Mouse (Mus musculus): ENCODE data around the gene Birc2. TPM values are rescaled to one million over a fixed set of nuclear protein-coding genes. Genes with fewer than 3 reads are reported as not detected.
"Not testable (repeated sequence)": the region's sequence is repeated elsewhere in the genome, so short reads cannot be mapped to it uniquely, and the experiment has no call there.

Birc2 gene
- total and polyA plus RNA-seq, 3 experiments, result 29.6 to 33.0 TPM; not detected in 1

DNA sequence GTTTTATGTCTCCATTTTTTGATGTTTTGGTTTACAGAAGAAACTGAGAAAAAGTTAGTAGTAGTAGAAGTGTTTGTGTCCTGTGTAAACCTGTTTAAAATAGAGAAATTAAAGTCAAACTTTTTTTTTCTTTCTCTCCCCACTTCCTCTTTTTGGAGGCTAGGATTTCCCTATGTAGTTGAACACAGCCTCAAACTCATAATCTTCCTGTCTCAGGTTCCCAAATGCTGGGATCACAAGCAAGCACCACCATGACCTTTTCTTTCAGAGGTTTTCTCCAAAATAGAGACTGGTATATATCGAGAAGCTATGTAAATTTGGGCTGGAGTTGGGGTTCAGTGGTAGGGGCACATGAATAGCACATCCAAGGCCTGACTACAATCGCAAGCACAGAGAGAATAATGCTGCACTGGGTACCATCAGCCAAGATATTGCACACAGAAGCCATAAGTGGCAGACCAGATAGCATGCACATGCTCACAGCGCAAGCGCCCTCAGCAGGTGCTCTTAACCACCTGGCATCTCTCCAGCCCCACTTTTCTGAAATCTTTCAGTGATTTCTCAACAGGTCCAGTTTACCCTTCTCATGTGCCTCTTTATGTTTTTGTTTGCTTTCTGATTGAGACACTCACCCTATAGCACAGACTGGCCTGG lies 32.1 kb upstream of the Birc2 start (continued):
- no peak for TF ChIP-seq USF2 (IDR thresholded peaks at IDR 0.05; ENCODE audit: borderline replicate concordance in 1 of 2, insufficient read depth in 1 of 2, low read depth in 1 of 2, low read length in 2 of 2)
- peak; percentile 49 for TF ChIP-seq TCF12 (IDR thresholded peaks at IDR 0.05; ENCODE audit: low read depth, low read length)
- TF ChIP-seq TAL1 (IDR thresholded peaks at IDR 0.05; ENCODE audit: low read length), result peak; percentile 51

DNA sequence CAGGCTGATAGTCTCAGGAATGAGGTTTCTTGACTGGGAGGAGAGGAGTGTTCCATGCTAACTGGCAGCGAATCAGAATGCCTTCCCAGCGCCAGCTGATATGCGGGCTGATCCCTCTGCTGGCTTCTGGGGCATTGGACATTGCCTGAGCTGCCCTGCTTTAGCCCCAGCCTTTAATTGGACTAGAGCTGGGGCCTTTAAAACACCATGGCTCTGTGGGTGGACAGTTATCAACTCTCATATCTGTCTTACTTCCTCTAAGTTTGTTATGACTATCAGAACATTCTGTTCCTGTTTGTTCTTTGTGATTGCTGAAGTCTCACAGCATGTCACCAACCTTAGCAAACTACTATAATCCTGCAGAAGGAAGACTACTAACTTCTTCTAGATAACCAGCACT lies 31.1 kb upstream of the Birc2 start:
- H3K27me3 ChIP-seq (ENCODE audit: control insufficient read depth in 1 of 2, insufficient read depth in 2 of 2, low read length in 2 of 2), result no peaks in the 10 kb centered on the region
- peak; percentile 85 for DNase-seq (ENCODE audit: low read depth, low spot score)
- TF ChIP-seq ETS1 (IDR thresholded peaks at IDR 0.05; ENCODE audit: low read depth, low read length) (peak; percentile 73), TBP (IDR thresholded peaks at IDR 0.05; ENCODE audit: low read depth, low read length) (0 out of 2 replicates have a peak, but pooled peaks have one; percentile 31), MAZ (IDR thresholded peaks at IDR 0.05; ENCODE audit: low read depth, low read length) (no peak), TCF12 (IDR thresholded peaks at IDR 0.05; ENCODE audit: low read depth, low read length) (0 out of 2 replicates have a peak, but pooled peaks have one; percentile 60), EP300 (IDR thresholded peaks at IDR 0.05; ENCODE audit: low read depth in 1 of 2, low read length in 2 of 2) (peak; percentile 83 to 89), UBTF (IDR thresholded peaks at IDR 0.05; ENCODE audit: borderline replicate concordance, insufficient read depth, low read depth, low read length) (no peak), MXI1 (IDR thresholded peaks at IDR 0.05; ENCODE audit: low read depth, low read length) (0 out of 2 replicates have a peak, but pooled peaks have one; percentile 38), BHLHE40 (IDR thresholded peaks at IDR 0.05; ENCODE audit: borderline replicate concordance, low read depth, low read length) (no peak), RCOR1 (IDR thresholded peaks at IDR 0.05; ENCODE audit: low read depth, low read length) (peak; percentile 92), USF1 (IDR thresholded peaks at IDR 0.05; ENCODE audit: low read depth, low read length) (0 out of 2 replicates have a peak, but pooled peaks have one; percentile 26), SIN3A (IDR thresholded peaks at IDR 0.05; ENCODE audit: low read length) (peak; percentile 57; the same call in 1 of the 2 replicates), MYC (IDR thresholded peaks at IDR 0.05; ENCODE audit: low read depth, low read length) (peak; percentile 73; the same call in 1 of the 2 replicates), GATA1 (IDR thresholded peaks at IDR 0.05; ENCODE audit: low read depth, low read length) (peak; percentile 93)
- H3K9ac ChIP-seq (ENCODE audit: control insufficient read depth, low read depth, low read length, poor library complexity, severe bottlenecking), result no peak overlapping the region
- H3K4me1 ChIP-seq (ENCODE audit: control insufficient read depth in 1 of 2, insufficient read depth in 2 of 2, low read length in 2 of 2), result peaks cover 12 to 32% of the 10 kb centered on the region in 2 experiments
- peak overlapping the region; percentile 48 for H3K27ac ChIP-seq (ENCODE audit: control insufficient read depth, low read depth, low read length)
- H3K4me3 ChIP-seq (ENCODE audit: control insufficient read depth in 1 of 2, insufficient read depth in 1 of 2, low read depth in 2 of 2, low read length in 2 of 2), result no peak overlapping the region
- peaks cover 0 to 21% of the 10 kb centered on the region in 2 experiments; a peak in 2 of 4 replicates for H3K36me3 ChIP-seq (ENCODE audit: control insufficient read depth in 1 of 2, insufficient read depth in 2 of 2, low read length in 2 of 2)
- H3K79me2 ChIP-seq (ENCODE audit: control insufficient read depth, insufficient read depth, low read length, poor library complexity), result peaks cover 7% of the 10 kb centered on the region
- H3K9me3 ChIP-seq (replicated peaks; ENCODE audit: insufficient read depth, low read length), result no peaks in the 10 kb centered on the region

DNA sequence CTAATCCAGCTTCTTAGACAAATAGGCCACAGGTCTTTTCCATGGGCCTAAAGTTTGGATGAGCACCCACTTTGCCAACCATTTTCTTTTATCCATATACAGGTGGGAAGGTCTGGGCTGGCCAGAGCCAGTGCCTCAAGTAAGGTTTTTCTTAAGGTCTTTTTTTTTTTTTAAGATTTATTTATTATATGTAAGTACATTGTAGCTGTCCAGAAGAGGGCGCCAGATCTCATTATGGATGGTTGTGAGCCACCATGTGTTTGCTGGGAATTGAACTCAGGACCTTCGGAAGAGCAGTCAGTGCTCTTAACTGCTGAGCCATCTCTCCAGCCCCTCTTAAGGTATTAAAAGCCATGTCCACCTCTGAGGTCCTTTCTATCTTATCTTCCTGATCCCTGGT lies 30.1 kb upstream of the Birc2 start:
- Histone ChIP-seq H3K36me3 (ENCODE audit: control insufficient read depth in 1 of 2, insufficient read depth in 2 of 2, low read length in 2 of 2) (peaks cover 0 to 21% of the 10 kb centered on the region in 2 experiments; a peak in 2 of 4 replicates), H3K4me1 (ENCODE audit: control insufficient read depth in 1 of 2, insufficient read depth in 2 of 2, low read length in 2 of 2) (peaks cover 12 to 29% of the 10 kb centered on the region in 2 experiments)
- H3K79me2 ChIP-seq (ENCODE audit: control insufficient read depth, insufficient read depth, low read length, poor library complexity); H3K27me3 ChIP-seq (ENCODE audit: control insufficient read depth in 1 of 2, insufficient read depth in 2 of 2, low read length in 2 of 2); H3K9me3 ChIP-seq (replicated peaks; ENCODE audit: insufficient read depth, low read length); H3K4me3 ChIP-seq (ENCODE audit: control insufficient read depth in 1 of 2, insufficient read depth in 1 of 2, low read depth in 2 of 2, low read length in 2 of 2); H3K9ac ChIP-seq (ENCODE audit: control insufficient read depth, low read depth, low read length, poor library complexity, severe bottlenecking); H3K27ac ChIP-seq (ENCODE audit: control insufficient read depth, low read depth, low read length): not testable (repeated sequence)
- peak; percentile 76 for DNase-seq (ENCODE audit: low read depth, low spot score)
- TF ChIP-seq ZNF384 (IDR thresholded peaks at IDR 0.05; ENCODE audit: low read depth, low read length) (peak; percentile 77), SMC3 (IDR thresholded peaks at IDR 0.05; ENCODE audit: low read depth, low read length) (0 out of 2 replicates have a peak, but pooled peaks have one; percentile 23), CTCF (IDR thresholded peaks at IDR 0.05 in 2 of 3, conservative IDR thresholded peaks at IDR 0.05 in 1 of 3; ENCODE audit: control insufficient read depth in 1 of 3, insufficient read depth in 1 of 3, low read depth in 2 of 3, low read length in 3 of 3, poor library complexity in 1 of 3, severe bottlenecking in 1 of 3) (peak in 2 of 3 experiments; percentile 26 to 39; a peak in 2 of 6 replicates)
